Mouse (Mus musculus): ENCODE data around the gene Twnk.
A peak's percentile ranks its signal among the peaks of the same experiment; 100 is the strongest.

Twnk gene

DNA sequence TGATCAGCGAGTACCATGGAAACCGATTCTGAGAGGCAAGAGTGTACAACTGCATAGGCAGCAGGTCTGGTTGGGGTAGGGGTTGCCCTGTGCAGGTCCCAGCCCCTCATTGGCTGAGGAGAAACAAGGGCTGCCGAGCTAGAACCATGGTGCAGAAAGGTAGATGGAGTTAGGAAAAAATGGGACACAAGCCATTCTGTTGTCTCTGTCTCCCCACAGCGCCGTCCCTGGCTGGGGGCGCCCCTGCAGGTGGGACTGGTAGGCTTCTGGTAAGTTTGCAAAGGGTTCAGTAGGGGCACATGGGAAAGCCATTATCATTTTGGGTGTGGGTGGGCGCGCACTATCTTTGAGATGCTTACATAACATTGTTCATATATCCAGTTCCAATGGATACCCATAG, 48.0 kb downstream of the Twnk start:
- DNase-seq = no peak

DNA sequence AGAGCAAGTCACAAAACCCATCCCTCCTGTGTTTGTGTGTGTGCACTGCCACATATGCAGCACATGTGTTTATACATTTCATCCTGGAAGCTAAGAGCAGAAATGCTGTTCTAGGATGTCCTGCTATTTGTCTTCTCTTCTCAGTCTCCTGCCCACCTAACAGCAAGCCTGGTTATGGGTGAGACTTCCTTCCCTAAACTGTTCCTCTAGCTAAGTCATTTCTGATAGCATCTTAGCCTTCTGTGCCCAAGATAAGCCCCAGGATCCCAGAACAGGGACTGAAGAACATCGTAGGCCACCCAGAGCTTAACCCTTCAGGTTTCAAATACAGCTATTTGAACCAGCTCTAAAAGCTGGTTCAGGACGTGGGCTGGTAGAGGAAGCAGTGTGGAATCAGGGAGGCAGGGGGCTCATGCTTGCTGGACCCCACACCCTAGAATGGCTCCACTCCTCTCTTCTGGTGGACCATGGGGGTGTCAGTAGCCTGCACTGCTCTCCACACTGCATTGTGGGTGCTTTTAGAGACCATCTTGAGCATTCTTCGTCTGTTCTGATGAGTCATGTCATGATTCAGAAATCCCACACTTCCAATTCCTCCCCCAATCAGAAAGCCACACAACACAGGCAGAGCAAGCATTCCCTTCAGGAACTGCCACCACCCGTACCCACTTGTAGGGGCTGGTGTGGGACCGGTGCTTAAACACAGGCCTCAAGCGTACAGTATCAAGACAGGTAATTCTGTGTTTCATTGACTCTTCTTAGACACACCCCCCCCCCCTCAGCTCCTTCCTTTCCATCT, 49.6 kb downstream of the Twnk start:
- DNase-seq = no peak

DNA sequence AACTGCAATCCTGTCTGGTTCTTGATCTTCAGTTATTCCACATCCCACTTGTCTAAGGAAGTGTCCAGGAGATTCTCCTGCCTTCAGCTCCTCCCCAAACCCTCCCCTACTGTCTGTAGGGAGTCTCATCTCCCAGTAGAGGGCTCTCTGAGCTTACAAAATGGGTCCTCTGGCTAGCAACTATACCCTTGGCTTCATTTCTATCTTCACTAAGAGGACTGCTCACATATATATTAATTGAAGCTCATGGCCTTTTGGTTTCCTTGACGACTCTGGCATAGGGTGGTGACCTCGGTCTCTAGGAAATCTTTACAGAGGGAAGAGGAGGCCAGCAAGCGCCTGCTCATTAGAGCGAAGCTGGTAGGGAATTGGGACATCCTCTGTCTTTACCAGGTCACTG, 50.9 kb downstream of the Twnk start:
- peak in 1 of 2 experiments; percentile 48 for DNase-seq

DNA sequence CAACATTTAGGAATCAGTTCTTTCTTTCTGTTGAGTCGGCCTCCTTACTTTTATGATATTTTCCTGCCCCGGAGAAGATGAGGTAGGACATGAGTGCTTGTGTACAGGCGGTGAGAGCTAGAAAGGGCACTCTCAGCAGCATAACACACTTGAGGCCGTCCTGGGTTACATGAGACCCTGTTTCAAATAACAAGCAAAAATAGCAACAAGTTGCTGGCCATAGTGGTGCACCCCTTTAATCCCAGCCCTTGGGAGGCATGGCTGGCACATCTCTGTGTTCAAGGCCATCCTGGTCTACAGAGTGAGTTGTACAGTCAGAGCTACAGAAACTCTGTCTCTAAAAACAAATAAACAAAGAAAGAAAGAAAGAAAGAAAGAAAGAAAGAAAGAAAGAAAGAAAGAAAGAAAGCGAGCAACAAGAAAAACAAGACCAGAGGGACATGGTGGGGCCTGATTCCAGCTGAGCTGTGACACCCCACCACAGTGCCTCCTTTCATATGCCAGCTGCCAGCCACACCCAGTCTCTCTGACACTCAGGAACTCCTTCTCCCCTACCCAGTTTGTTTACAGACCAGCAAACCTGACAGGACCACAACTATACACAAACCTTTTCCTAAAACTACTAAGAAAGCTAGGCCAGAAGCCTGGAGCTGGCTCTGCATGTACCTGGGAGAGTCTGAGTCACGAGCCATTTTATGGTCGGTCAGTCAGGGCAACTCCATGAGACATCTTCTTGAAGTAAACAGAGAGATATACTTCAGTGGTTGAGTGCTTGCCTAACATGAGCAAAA, 51.6 kb downstream of the Twnk start:
- DNase-seq = no peak

DNA sequence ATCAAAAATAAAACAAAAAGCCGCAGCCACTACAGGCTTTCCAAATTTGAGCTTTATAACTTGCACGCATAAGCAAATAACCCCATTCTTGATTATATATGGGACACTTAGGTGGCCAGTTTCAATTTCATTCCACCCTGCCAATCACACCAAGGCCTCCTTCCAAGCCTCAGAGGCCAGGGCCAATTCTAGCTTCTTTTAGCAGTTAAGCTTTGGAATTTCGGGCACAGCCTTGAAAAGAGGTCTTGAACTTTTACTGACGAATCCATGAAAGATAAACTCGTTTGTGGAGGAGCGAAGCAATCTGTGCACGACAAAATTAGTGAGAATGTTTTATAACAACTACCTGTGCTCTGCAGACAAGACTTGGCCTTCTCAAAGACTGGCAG, 52.3 kb downstream of the Twnk start:
- no peak for DNase-seq

DNA sequence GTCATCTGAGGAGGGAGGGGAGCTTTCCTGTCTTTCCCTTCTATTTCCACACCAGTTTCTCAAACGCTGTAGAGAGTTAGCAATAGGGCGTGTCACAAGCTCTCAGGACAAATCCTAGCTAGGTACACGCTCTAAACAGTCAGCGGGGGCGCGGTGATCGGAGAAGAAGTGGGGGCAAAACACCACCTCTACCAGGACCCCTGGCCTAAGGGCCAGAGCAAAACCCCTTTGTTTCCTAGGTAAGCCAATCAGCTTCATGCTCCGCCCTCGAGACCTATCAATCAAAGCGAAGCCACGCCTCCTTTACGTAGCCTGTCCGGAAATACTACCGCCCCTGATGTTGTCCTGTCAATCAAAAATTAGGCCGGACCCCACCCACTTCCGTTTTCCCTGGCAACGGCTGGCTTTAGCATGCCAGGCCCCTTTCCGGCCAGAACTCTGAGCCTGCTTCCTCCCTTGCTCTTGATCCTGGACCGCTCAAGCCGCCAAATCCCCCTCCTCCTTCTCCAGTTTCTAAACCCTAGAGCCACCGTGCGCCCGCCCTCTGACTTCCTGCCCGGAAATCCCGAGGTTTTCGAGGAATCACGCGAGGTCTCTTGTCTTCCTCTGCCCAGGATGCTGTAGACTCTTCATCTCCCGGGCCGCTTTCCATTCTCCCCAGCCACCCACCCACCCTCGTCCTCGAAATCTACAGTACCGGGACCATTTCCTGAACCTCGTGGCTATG, 52.8 kb downstream of the Twnk start:
- DNase-seq = peak; percentile 95 to 97

DNA sequence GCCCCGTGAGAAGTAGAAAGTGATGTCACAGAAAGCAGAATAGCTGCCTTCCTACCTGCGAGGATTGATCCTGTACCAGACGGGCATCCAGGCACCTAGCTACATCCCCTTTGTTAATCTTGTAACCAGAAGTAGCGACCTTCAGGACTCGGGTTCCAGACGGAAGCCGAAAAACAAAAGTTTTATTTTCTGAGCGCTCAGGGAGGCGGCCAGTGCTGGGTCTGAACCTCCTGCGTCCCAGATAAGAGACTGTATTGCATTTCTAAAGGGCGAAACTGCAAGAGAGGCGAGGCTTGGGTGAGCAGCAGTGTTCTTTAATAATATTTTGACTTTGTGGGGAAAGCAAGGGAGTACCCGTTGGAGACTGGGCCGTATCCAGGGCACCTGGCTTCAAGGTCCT, 53.4 kb downstream of the Twnk start:
- DNase-seq = no peak

All from kidney, adult 8-10 months (tissue).